Mouse (Mus musculus): ENCODE results near the gene Fgfr2.

DNA sequence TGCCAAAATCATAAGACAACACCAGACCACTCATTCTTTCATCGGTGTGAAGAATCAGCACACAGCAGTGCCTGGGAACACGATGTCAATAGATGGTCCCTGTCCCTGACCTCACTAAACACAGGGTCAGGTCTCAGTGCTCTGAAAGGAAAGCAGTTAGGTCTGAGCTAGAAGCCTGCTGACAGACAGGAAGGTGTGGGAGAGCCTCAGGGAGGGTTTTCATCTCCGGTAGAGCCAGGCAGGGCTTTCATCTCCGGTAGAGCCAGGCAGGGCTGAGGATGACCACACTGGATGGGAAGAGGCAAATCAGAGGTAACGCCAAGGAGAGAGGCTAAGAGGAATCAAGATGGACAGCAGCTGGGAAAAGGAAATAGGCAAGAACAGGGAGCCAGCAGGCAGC, 758.6 kb downstream of the Fgfr2 start:
- TF ChIP-seq CTCF (IDR thresholded peaks at IDR 0.05; ENCODE audit: insufficient read depth, low read length) (no peak), POLR2A (IDR thresholded peaks at IDR 0.05; ENCODE audit: borderline replicate concordance, extremely low read depth, low read depth, low read length) (no peak)
